Mouse (Mus musculus): ENCODE measurements at regions not wholly inside any gene's neighbourhood (a gene's known extent, or its start where the extent isn't known, plus 50 kb on each side); places are given as distances from the start of the nearest gene placed in this dataset.

GRCm38 (mm10) chr15:50472626-50473025, 3412.1 kb upstream of the Gm7489 start:
- Histone ChIP-seq H3K9me3 (no peaks in the 10 kb centered on the region), H3K4me1 (no peaks in the 10 kb centered on the region), H3K4me2 (no peak overlapping the region), H3K4me3 (no peak overlapping the region), H3K9ac (no peak overlapping the region), H3K36me3 (no peaks in the 10 kb centered on the region), H3K27me3 (no peaks in the 10 kb centered on the region), H3K27ac (no peak overlapping the region)
- no peak for ATAC-seq (ENCODE audit: borderline replicate concordance, extremely low read depth, low FRiP score, low TSS enrichment)

DNA sequence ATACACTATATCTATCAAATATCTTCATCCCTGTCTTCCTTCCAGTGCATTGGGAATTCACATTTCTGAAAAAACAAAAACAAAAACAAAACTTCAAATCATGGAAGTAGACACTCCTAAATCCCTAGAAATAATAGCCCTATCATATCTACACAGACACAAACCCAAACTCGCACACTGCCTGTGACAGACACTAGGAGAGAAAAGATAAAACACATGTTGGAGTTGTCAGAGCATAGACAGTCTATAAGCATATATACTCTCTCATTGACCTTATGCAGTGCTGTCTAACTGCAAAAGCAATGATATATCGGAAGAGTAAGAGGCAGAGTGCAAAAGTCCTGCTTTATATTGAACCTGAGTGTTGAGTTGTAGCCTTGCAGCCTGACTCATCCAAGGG, 3386.0 kb upstream of the Gm7489 start:
- 67% methylated on average over 2 of the region's 2 CpGs for WGBS
- no peak overlapping the region for H3K4me2 ChIP-seq
- H3K9me3 ChIP-seq: no peaks in the 10 kb centered on the region
- no peak overlapping the region for H3K9ac ChIP-seq
- no peaks in the 10 kb centered on the region for H3K27me3 ChIP-seq
- no peak overlapping the region for H3K27ac ChIP-seq
- no peaks in the 10 kb centered on the region for H3K4me1 ChIP-seq
- H3K36me3 ChIP-seq: no peaks in the 10 kb centered on the region
- no peak overlapping the region for H3K4me3 ChIP-seq
- no peak for ATAC-seq (ENCODE audit: borderline replicate concordance, extremely low read depth, low FRiP score, low TSS enrichment)

DNA sequence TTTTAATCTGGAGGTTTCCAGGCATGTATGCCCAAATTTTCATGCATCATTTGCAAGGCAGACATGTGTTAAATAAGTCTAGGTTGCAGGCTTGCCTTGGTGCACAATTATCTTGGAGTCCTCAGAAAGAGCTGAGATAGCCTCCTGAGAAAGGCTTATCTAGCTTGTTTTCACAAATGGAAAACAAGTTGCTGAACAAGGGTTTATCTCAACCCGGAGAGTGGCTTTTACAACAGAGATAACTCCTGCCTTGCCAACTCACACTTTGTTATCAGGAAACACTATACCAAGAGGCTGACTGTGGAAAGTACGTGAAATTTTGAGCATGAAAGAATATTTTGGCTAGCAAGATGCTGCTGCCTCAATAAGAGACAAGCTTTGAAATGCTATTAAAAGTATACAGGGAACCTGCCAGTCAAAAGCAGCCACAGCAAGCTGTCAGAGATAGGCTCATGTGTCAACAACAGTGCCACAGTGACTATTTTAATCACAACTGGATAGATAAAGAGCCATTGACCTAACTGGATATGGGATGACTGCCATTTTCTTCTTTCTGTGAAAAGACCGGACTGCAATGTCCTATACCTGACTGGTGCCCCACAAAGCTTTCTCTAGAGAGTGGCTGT, 3376.6 kb upstream of the Gm7489 start:
- Histone ChIP-seq H3K4me2 (no peak overlapping the region), H3K4me3 (no peak overlapping the region), H3K4me1 (no peaks in the 10 kb centered on the region), H3K27ac (no peak overlapping the region; the same call in 1 of the 2 replicates), H3K9me3 (no peaks in the 10 kb centered on the region), H3K27me3 (no peaks in the 10 kb centered on the region), H3K9ac (no peak overlapping the region), H3K36me3 (no peaks in the 10 kb centered on the region)
- no peak for ATAC-seq (ENCODE audit: borderline replicate concordance, extremely low read depth, low FRiP score, low TSS enrichment)
- 32% methylated on average over 3 of the region's 3 CpGs for WGBS

- Histone ChIP-seq H3K4me2 (no peak overlapping the region), H3K27me3 (no peaks in the 10 kb centered on the region), H3K4me3 (no peak overlapping the region), H3K9me3 (no peaks in the 10 kb centered on the region), H3K27ac (no peak overlapping the region), H3K4me1 (no peaks in the 10 kb centered on the region), H3K36me3 (no peaks in the 10 kb centered on the region), H3K9ac (no peak overlapping the region)
- ATAC-seq (ENCODE audit: borderline replicate concordance, extremely low read depth, low FRiP score, low TSS enrichment): no peak
- 76% methylated on average over 5 of the region's 5 CpGs for WGBS
Measured at GRCm38 (mm10) chr15:50513036-50513435, 3371.7 kb upstream of the Gm7489 start.

GRCm38 (mm10) chr15:50524841-50525240, 3359.9 kb upstream of the Gm7489 start:
- ATAC-seq (ENCODE audit: borderline replicate concordance, extremely low read depth, low FRiP score, low TSS enrichment): no peak
- 51% methylated on average over 2 of the region's 2 CpGs for WGBS
- H3K4me2 ChIP-seq: no peak overlapping the region
- no peaks in the 10 kb centered on the region for H3K4me1 ChIP-seq
- no peak overlapping the region for H3K27ac ChIP-seq
- no peaks in the 10 kb centered on the region for H3K36me3 ChIP-seq
- H3K27me3 ChIP-seq: no peaks in the 10 kb centered on the region
- no peaks in the 10 kb centered on the region for H3K9me3 ChIP-seq
- H3K9ac ChIP-seq: no peak overlapping the region
- H3K4me3 ChIP-seq: no peak overlapping the region

DNA sequence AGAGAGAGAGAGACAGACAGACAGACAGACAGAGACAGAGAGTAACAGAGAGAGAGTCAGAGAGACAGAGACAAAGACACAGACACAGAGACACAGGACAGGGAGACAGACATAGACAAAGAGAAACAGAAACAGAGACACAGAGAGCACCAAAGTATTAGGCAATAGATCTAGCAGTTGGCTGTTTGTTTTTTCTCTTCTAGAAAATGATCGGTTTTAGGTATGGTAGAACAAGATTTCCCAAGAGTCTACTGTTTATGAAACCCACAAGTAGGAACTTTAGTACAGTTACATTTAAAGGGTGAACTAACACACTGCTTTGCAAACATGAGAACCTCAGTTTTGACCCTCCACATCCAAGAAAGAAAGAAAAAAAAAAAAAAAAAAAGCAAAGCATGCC, 3350.2 kb upstream of the Gm7489 start:
- H3K4me2 ChIP-seq: no peak overlapping the region
- H3K27me3 ChIP-seq: no peaks in the 10 kb centered on the region
- ATAC-seq (ENCODE audit: borderline replicate concordance, extremely low read depth, low FRiP score, low TSS enrichment): no peak
- no peaks in the 10 kb centered on the region for H3K4me1 ChIP-seq
- H3K36me3 ChIP-seq: no peaks in the 10 kb centered on the region
- 97% methylated on average over 1 of the region's 1 CpGs for WGBS
- H3K9ac ChIP-seq: no peak overlapping the region
- no peak overlapping the region for H3K4me3 ChIP-seq
- no peak overlapping the region for H3K27ac ChIP-seq
- no peaks in the 10 kb centered on the region for H3K9me3 ChIP-seq

GRCm38 (mm10) chr15:50563611-50564010, 3321.1 kb upstream of the Gm7489 start:
- H3K27me3 ChIP-seq: no peaks in the 10 kb centered on the region
- H3K4me2 ChIP-seq: no peak overlapping the region
- no peak for ATAC-seq (ENCODE audit: borderline replicate concordance, extremely low read depth, low FRiP score, low TSS enrichment)
- WGBS: 50% methylated on average over 3 of the region's 3 CpGs
- H3K9me3 ChIP-seq: no peaks in the 10 kb centered on the region
- H3K4me3 ChIP-seq: no peak overlapping the region
- H3K9ac ChIP-seq: no peak overlapping the region
- H3K36me3 ChIP-seq: no peaks in the 10 kb centered on the region
- no peak overlapping the region for H3K27ac ChIP-seq
- no peaks in the 10 kb centered on the region; the same call in 1 of the 2 replicates for H3K4me1 ChIP-seq

GRCm38 (mm10) chr15:50580811-50581210, 3303.9 kb upstream of the Gm7489 start:
- Histone ChIP-seq H3K27me3 (no peaks in the 10 kb centered on the region), H3K9me3 (no peaks in the 10 kb centered on the region), H3K9ac (no peak overlapping the region), H3K27ac (no peak overlapping the region), H3K4me1 (no peaks in the 10 kb centered on the region), H3K4me2 (no peak overlapping the region), H3K4me3 (no peak overlapping the region), H3K36me3 (no peaks in the 10 kb centered on the region)
- no peak for ATAC-seq (ENCODE audit: borderline replicate concordance, extremely low read depth, low FRiP score, low TSS enrichment)
- WGBS: 84% methylated on average over 5 of the region's 5 CpGs

- no peak overlapping the region for H3K27ac ChIP-seq
- H3K9ac ChIP-seq: no peak overlapping the region
- no peaks in the 10 kb centered on the region for H3K27me3 ChIP-seq
- no peak overlapping the region for H3K4me3 ChIP-seq
- no peaks in the 10 kb centered on the region for H3K4me1 ChIP-seq
- no peaks in the 10 kb centered on the region for H3K9me3 ChIP-seq
- ATAC-seq (ENCODE audit: borderline replicate concordance, extremely low read depth, low FRiP score, low TSS enrichment): no peak
- no peaks in the 10 kb centered on the region for H3K36me3 ChIP-seq
- no peak overlapping the region for H3K4me2 ChIP-seq
Measured at GRCm38 (mm10) chr15:50583951-50584350, 3300.8 kb upstream of the Gm7489 start.

- Histone ChIP-seq H3K9me3 (no peaks in the 10 kb centered on the region), H3K4me2 (no peak overlapping the region), H3K9ac (no peak overlapping the region), H3K36me3 (no peaks in the 10 kb centered on the region), H3K27ac (no peak overlapping the region), H3K27me3 (no peaks in the 10 kb centered on the region), H3K4me3 (no peak overlapping the region), H3K4me1 (no peaks in the 10 kb centered on the region)
- 66% methylated on average over 6 of the region's 6 CpGs for WGBS
- ATAC-seq (ENCODE audit: borderline replicate concordance, extremely low read depth, low FRiP score, low TSS enrichment): no peak
Measured at GRCm38 (mm10) chr15:50585496-50585895, 3299.2 kb upstream of the Gm7489 start.

Data from lung, embryonic 15.5 days (tissue).